Mouse (Mus musculus): ENCODE data around the gene Ranbp10.

Ranbp10 gene

DNA sequence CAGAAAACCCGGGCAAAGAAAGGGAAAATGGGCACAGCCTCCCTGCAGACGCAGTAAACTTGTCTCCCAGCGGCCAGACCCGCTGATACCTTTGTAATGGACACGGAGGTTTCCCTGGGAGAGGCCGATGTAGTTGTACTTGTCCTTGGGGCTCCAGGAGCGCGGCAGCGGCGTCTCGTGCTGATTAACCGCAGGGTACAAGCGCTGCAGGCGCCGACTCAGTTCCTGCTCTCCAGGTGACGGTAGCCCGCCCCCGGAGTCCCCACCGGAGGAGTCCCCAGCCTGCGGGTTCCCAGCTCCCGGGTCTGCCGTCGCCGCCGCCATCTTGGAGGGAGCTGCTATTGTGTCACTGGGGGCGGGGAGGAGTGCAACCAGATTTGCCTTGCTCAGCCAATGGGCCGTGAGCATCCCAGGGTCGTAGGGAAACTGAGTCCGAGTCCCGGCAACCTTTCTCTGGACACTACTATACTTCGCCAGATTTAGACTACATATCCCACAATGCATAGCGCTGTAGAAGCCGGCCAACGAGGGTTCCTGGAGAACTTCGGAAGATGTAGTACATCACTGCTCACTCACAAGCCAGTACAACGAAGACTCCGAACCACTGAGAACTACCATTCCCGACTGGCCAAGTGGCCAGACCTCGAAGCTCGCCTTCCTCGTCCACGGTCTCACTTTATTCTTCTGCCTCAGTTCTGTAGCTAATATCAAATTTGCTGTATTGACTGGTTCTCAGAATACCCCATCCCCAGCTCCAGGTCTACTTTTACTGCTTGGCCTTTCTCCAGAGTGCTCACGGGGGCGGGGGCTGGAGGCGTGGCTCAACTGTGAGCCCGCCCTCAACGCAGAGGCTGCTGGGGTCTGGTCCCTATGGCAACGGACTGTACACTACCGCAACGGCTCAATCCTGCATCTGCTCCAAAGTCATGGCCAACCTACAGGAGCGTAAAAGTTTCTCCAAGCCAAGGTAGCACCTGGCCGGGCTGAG, at the start of gene Ranbp10, which contains the start of gene Tsnaxip1:
Gene Ranbp10, minus strand, starts transcription at position 490 of the 988 bp plus-strand sequence.
Gene Tsnaxip1, plus strand, starts transcription at position 871 of the 988 bp plus-strand sequence.
- peak; percentile 98 for DNase-seq (ENCODE audit: low spot score)

DNA sequence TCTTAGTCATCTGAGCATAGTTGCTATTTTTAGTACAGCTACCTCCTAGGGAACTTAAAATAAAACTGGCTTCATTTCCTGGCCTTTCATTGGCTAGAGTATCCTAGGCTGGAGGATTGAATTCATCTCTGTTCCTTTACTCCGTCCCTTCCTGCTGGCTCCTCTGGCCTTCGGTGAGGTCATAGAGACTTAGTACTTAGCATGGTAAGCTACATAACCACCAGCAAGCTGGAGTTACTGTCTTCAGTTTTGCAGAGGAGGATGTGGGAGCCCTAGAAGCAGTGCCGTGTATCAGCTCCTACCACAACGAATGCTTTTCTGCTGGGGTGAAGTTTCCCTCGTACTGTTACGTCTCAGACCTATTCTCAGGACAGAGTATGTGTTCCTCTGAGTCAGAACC, 47.2 kb upstream of the Ranbp10 start:
- no peak for DNase-seq (ENCODE audit: low spot score)

DNA sequence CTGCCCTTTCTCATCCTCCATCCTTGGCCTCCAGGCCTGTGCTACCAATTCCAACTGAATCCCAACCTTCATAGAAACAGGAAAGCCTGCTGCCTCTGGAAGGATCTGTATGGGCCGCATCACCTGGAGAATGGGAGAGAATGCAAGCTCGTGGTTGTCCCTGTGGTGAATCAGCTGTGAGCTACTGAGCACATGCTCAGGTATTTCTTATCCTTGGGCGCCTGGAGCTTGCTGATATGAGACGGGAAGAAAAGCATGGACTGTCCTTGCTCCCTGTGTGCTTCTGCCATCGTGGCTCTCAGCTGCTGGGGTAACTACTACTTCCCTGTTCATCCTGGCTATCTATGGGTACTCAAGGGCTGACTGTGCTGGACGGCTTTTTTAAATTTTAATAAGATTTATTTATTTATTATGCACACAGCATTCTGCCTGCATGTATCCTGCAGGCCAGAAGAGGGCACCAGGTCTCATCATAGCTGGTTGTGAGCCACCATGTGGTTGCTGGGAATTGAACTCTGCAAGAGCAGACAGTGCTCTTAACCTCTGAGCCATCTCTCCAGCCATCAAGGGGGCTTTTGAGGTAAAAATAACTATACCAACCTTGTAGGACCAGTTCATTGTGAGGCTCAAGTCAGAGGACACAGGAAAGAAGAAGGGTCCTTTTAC, 39.3 kb upstream of the Ranbp10 start:
- no peak for DNase-seq (ENCODE audit: low spot score)

DNA sequence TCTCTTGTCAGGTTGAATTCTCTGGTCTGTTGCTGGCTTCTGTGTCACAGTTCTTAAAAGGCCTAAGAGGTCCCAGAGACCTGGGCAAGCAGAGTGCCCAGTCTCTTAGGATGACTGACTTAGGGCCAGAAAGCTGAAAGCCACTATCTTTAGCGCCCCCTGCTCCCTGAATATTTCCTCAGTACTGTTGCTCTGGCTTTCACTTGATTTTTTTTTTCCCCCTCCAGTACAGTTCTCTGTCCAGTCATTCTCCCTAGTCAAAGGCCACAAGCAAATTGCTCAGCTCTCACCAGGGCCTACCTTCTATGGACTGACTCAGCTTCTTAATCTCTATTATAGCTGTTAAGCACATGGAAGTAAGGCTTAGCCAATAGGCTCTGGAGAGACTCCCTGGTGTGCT, 34.8 kb upstream of the Ranbp10 start:
- no peak for DNase-seq (ENCODE audit: low spot score)

DNA sequence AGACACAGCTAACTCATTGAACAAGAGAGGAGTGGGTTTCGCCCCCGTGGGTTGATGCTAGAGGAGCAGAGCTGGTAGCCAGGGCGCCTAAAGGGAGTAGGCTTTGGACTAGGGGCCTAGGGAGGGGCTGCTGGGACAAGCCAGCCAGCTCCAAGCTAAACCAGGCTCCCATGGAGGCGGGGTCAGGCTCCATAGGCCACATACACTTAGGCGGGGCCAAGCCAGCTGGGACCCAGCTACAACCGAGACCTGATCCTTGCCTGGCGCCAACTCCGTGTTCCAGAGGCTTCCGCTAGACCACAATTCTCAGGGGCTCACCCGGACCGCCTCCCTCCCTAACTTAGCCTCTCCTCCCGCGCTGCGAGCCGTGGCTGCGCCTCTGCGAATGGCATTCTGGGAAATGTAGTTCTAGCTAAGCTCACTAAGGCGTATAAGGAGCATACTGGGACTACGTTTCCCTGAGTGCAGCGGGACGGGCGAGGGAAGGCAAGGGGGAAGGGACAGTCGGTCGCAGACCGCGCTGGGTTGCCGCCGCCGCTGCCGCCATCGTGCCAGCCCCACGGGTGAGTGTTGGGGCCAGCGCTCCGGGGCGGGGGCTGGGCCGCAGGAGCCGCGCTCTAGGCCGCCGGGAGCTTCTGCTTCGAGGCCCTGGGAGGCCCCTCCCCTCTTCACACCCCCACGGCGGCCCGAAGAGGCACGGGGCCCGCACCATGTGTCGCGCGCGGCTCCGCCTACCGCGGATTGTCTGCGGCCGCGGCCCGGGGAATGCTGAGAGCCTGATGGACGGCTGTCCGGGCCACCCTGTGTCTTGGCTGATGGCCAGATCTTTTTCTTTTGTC, 33.2 kb upstream of the Ranbp10 start, which contains the start of gene Nutf2:
Gene Nutf2, plus strand, starts transcription at position 438 of the 839 bp plus-strand sequence.
- DNase-seq (ENCODE audit: low spot score), result peak; percentile 94

DNA sequence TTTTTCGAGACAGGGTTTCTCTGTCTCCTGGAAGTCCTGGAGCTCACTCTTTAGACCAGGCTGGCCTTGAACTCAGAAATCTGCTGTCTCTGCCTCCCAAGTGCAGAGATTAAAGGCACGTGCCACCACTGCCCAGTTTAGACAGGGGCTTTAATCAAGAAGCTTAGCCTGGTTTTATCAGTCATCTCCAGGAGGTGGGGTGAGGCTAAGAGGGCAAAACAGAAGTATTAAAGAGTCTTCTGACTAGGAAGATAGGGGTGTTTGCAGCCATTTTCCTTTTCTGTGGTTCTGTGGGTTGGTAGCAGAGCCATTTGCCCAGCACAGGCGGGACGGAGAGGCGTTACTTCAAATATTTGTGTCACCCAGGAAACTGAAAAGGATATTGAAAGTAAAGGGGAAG, 32.2 kb upstream of the Ranbp10 start:
- no peak for DNase-seq (ENCODE audit: low spot score)

DNA sequence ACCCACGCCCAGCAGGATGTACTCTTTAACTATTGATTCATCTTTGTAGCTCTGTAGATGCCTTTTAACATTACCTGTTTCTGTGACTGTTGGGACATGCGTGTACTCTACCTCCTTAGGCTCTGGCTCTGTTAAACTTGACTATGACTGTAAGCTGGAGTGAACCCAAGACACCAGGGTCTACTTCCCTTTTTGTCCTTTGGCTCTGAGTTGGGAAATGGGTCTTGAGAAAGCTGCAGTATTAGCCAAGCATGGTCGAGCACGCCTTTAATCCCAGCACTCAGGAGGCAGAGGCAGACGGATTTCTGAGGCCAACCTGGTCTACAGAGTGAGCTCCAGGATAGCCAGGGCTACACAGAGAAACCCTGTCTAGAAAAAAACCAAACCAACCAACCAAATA, 31.3 kb upstream of the Ranbp10 start:
- DNase-seq (ENCODE audit: low spot score), result no peak

DNA sequence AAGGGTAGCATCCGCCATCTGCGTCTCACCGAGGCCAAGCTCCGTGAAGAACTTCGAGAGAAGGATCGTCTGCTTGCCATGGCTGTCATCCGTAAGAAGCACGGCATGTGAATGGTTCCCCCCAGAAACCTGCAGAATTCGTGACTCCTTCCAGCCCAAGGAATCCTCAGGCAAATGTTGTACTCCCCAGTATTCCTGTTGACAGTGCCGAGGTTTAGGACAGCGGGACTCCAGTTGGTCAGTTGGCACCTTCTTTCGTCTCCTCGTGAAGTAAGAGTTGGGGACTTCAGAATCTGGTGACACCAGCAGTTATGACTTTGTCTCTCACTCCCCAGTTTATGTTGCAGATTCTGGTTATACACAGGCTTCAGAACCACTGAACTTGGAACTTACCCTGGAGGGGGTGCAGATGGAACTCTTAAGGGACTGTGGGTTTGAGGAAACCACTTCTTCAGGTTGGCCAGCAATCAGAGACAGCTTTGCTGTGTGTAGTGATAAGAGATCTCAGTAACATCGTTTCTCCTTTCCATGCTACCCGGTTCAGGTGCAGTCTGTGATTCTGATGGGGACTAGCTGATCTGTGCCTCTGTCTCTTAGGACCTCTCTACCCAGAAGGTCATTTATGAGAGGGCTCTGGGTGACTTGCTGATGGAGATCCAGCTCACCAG, 29.2 kb upstream of the Ranbp10 start:
- no peak for DNase-seq (ENCODE audit: low spot score)

DNA sequence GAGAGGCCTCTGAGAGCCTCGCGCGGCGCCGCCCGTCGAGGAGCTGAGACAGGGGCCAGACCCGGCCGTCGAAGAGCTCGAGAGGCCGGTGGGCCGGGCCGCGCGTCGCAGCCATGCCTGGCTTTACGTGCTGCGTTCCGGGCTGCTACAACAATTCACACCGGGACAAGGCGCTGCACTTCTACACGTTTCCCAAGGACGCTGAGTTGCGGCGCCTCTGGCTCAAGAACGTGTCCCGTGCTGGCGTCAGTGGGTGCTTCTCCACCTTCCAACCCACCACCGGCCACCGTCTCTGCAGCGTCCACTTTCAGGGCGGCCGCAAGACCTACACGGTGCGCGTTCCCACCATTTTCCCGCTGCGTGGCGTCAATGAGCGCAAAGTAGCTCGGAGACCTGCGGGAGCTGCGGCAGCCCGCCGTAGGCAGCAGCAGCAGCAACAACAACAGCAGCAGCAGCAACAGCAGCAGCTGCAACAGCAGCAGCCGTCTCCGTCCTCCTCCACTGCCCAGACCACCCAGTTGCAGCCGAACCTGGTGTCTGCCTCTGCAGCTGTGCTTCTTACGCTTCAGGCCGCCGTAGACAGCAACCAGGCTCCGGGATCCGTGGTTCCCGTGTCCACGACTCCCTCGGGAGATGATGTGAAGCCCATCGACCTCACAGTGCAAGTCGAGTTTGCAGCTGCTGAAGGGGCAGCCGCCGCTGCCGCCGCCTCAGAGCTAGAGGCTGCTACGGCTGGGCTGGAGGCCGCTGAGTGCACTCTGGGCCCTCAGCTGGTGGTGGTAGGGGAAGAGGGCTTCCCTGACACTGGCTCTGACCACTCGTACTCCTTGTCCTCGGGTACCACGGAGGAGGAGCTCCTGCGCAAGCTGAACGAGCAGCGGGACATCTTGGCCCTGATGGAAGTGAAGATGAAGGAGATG, 28.4 kb upstream of the Ranbp10 start:
- peak; percentile 46 for DNase-seq (ENCODE audit: low spot score)

DNA sequence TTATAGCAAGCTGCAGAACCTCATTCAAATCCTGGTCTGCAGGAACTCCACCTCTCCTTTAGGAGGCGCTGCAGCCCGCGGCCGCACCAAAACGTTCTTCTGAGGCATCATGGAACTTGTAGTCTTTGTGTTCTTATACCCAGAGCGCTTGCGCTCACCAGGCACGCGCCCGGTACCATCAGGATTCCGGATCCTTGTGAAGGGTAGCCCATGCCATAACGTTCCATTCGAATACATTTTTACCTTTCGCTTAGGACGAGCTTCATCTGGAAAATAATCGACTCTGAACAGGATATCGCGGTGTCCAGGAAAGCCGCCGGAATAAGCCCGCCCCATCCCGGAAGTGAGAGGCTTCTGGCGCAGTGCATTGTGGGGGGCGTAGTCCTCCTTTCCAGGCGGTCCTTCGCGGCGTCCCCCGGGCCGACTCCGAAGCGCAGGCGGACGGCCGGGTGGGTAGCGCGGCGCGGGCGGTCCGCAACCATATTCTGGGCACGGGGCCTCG, 27.6 kb upstream of the Ranbp10 start, which contains the start of gene Thap11:
Gene Thap11, plus strand, starts transcription at position 418 of the 502 bp plus-strand sequence.
- DNase-seq (ENCODE audit: low spot score), result peak; percentile 90

DNA sequence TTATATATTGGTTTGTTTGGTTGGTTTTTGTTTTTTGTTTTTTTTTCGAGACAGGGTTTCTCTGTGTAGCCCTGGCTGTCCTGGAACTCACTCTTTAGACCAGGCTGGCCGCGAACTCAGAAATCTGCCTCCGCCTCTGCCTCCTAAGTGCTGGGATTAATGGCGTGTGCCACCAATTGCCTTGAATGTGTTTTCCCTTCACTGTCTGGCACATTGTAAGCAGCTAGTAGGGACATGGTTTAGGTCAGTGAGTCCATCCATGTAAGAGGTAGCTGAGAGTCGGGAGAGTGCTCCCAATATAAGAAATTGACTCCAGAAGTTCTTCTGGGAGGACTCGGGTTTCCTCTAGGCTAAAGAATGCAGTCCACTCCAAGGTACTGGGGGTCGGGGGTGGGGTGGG, 27.2 kb upstream of the Ranbp10 start:
- no peak for DNase-seq (ENCODE audit: low spot score)

DNA sequence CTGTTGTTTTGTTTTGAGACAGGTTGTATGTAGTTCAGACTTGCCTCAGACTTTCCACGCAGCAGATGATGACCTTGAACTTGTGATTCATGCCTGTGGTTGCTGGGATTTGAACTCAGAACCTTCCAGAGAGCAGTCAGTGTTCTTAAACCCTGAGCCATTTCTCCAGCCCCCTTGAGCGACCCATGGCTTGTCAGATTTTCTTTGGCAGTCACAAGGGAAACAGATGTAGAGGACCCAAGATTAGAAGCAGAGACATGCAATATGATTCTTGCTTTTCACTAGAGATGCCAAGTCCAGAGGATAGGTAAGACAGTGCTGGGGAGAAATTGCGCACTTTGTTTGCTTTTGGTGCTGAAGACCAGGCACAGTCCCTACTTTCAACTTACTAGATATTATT, 26.0 kb upstream of the Ranbp10 start, which contains the start of gene Cenpt:
Gene Cenpt, minus strand, starts transcription at position 101 of the 400 bp plus-strand sequence.
- DNase-seq (ENCODE audit: low spot score), result no peak

DNA sequence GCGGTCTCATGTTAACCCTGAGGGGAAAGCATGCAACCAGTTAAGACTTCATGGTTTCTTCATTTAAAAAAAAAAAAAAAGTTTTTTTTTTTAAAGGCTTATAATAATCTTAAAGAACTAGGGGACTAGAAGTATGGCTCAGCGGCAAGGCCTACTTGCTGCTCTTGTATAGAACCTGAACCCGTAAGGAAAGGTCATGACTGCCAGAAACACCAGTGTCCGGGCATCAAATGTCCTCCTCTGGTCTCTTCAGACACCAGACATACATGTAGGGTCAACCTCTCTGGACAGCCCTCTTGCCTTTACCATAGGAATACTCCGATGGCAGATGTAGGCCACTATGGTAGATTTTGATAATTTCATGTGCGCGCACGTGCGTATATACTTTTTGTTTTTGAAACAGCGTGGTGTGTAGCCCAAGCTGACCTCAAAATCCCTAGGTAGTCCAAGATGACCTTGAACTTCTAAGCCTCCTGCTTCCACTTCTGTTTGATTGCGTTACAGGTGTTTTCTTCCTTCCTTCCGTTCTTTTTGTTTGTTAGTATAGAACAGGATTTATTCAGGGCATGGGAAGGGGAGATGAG, 25.1 kb upstream of the Ranbp10 start:
- DNase-seq (ENCODE audit: low spot score), result peak; percentile 15

DNA sequence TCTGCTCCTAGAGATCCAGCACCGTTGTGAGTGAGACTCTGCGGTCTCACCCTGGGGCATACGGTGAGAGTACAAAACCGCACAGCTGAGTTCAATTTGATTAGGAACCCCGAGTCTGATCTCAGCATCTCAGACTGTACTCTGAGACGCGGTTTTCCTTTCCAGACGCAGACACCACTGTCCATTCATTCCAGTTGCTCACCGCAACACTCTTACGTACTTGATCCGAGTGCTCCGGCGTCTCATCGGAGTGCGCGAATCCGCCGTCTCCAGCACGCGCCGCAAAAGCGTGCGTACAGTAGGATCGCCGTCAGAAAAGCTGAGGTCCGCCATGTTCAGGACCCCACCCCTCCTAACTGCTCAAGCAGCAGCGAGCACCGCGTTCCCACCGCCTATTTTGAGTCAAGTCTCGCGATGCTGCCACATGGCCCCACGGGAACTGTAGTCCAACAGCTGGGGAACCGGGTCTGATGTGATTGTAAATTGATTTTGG, 24.5 kb upstream of the Ranbp10 start:
- DNase-seq (ENCODE audit: low spot score), result peak; percentile 91

DNA sequence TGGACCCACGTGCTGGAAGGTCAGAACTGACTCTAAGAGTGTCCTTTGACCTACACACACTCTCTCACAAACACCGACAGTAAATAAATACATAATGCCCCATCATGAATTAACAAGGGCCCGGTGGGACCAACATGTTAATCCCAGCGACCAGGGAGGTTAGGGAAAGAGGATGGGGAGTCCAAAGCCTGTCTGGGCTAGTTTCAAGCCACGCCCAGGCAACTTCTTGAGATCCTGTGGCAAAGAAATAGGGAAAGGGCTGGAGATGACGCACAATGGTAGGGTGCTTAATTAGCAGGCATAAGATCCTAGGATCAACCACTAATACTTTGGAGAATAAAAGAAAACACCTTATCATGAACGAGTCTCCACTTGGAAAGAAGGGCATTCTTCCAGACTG, 23.5 kb upstream of the Ranbp10 start:
- DNase-seq (ENCODE audit: low spot score), result no peak

DNA sequence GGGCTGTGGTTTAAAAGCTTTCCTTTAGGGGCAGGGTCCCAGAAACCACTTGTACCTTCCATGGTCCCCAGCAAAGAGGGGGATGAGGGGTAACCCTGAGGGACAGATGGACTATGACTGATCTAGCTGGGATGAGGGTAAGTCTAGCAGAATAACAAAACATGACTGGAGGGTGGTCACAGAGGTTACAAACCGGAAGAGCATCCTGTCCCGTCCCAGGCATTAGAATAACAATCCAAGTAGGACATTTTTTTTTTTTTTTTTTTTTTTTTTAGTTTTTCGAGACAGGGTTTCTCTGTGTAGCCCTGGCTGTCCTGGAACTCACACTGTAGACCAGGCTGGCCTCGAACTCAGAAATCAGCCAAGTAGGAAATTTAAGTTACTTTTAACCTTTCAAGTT, 22.9 kb upstream of the Ranbp10 start:
- DNase-seq (ENCODE audit: low spot score), result no peak

DNA sequence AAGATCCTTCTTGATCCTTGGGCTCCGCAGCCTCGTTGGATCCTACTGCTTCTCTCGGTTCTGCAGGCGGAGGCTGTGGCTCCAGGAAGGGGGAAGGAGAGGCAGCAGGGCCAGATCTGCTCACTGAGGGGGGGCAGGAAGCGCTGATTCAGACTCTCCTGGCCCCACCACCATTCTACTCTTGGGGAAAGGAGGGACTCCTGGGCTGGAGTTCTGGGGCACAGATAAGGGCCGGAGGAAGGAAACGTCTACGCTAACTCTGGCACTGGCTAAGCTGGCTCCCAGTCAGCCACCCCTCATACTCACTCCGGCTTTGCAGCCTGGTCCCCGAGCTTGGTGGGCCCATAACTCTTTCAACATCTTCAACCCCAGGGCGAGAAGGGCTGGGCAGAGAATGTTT, 19.5 kb upstream of the Ranbp10 start:
- DNase-seq (ENCODE audit: low spot score), result no peak

DNA sequence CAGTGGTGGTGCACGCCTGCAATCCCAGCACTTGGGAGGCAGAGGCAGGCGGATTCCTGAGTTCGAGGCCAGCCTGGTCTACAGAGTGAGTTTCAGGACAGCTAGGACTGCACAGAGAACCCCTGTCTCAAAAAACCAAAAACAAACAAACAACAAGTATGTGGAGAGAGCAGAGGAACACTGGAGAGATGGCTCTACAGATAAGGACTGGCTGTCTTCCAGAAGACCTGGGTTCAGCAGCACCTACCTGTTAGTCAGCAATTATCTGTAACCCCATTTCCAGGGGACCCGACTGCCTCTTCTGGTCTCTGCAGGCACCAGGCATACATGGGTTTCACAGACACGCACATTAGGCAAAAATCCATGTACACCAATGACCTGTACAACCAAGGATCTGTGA, 12.1 kb upstream of the Ranbp10 start:
- DNase-seq (ENCODE audit: low spot score), result no peak

DNA sequence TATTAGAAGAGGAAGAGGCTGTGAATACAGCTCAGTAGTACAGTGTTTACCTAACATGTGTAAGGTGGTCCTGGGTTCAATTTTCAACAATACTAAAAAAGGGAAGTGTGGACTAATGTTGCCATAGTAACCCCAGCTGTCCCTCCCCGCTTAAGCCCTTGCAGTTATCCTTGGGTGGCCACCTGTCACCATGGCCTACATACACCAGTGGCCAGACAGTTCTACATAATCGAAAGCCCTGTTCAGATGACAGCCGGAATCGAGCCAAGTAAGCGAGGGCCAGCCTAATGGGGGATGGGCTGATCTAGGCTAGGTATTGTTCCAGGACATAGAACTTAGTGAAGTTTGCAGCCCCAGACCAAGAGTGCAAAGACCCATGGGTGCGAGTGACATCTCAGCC, 9.8 kb upstream of the Ranbp10 start:
- no peak for DNase-seq (ENCODE audit: low spot score)
